Mouse (Mus musculus) hindbrain, postnatal 0 days (tissue): ENCODE data around the gene Tjp2. TPM values are rescaled to one million over a fixed set of nuclear protein-coding genes. Genes with fewer than 3 reads are reported as not detected.

Experiments used
- ATAC-seq: fragments of 200-750 bp; cut with Nextera tagmentation; 2 replicates; pipeline ENCODE4 v1.8.0; 2017; ENCODE audit warnings: mild to moderate bottlenecking, moderate TSS enrichment, moderate library complexity
- DNase-seq: peaks from one replicate; pipeline ENCODE4 v3.0.0-alpha.2; 2015; ENCODE audit warnings: low spot score
- H3K27ac ChIP-seq: fragments of 300-500 bp; sonication (generic); 2 replicates; pipeline ENCODE4 v1.5.1; 2014; ENCODE audit warnings: mild to moderate bottlenecking
- H3K27me3 ChIP-seq: fragments of 300-500 bp; sonication (generic); 2 replicates; pipeline ENCODE4 v1.6.1; 2014; ENCODE audit warnings: low read length, mixed read lengths; ENCODE audit not compliant: insufficient read depth
- H3K36me3 ChIP-seq: fragments of 300-500 bp; sonication (generic); 2 replicates; pipeline ENCODE4 v1.6.1; 2014; ENCODE audit warnings: low read length, mixed read lengths; ENCODE audit not compliant: insufficient read depth
- H3K4me1 ChIP-seq: fragments of 300-500 bp; sonication (generic); 2 replicates; pipeline ENCODE4 v1.6.1; 2014; ENCODE audit warnings: antibody characterized with exemption, low read length, mixed read lengths; ENCODE audit not compliant: insufficient read depth
- H3K4me2 ChIP-seq: fragments of 300-500 bp; sonication (generic); 2 replicates; pipeline ENCODE4 v1.6.1; 2014; ENCODE audit warnings: low read depth, mild to moderate bottlenecking, low read length, moderate library complexity, mixed read lengths
- H3K4me3 ChIP-seq: fragments of 300-500 bp; sonication (generic); 2 replicates; pipeline ENCODE4 v1.5.1; 2014; ENCODE audit warnings: low read length
- H3K9ac ChIP-seq: fragments of 300-500 bp; sonication (generic); replicated peaks from 2 replicates; pipeline ENCODE4 v1.6.1; 2014; ENCODE audit warnings: mild to moderate bottlenecking, low read length, moderate library complexity, mixed read lengths
- H3K9me3 ChIP-seq: fragments of 300-500 bp; sonication (generic); 2 replicates; pipeline ENCODE4 v1.6.1; 2016; ENCODE audit warnings: low read length, mixed read lengths
- CTCF ChIP-seq: IDR thresholded peaks from 2 replicates; pipeline ENCODE4 v1.5.1; 2016; ENCODE audit warnings: antibody characterized with exemption, control low read depth, low read depth
- WGBS: fragments of 180-500 bp; shearing (Covaris S2); extraction: QIAGEN DNeasy Blood & Tissue Kit; methylation state at CpG from one replicate; pipeline ENCODE4 v1.1.7; 2014; 5-methylcytosine and 5-hydroxymethylcytosine counted together
- polyA plus RNA-seq: library from polyadenylated mRNA; unstranded; fragments of >200 nt; fragmentation: Nextera tagmentation; extraction: Ambion mirVana; gene quantifications from 2 replicates; pipeline ENCODE4 v1.2.1, GENCODE M21; 2015
- total RNA-seq: library from RNA; depleted of rRNA; stranded (reverse); fragments of >200 nt; gene quantifications from 2 replicates; pipeline ENCODE4 v1.2.3, GENCODE M21; 2014; rRNA removed

Gene Tjp2
- total and polyA plus RNA-seq, 2 experiments from 2014 or later, result 13.9 to 15.8 TPM

DNA sequence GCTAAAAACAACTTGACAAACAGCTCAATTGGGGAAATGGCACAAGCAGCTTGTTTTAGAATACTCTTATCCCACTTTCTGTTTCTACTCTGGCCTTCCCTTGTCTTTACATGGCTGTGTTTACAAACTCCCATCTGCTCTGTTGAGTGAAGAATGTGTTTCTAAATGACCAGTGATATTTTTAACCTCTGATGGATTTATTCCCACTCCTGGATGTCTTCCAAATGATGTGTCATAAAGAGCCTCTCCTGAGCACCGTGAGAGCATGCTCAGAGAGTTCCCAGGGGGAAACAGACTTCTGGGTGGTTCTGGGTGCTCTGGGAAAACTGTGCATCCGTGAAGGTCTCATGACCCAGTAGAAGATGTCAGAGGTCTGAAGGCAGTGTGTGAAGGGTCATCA lies 169.9 kb downstream of the Tjp2 start:
- no peak for ATAC-seq

DNA sequence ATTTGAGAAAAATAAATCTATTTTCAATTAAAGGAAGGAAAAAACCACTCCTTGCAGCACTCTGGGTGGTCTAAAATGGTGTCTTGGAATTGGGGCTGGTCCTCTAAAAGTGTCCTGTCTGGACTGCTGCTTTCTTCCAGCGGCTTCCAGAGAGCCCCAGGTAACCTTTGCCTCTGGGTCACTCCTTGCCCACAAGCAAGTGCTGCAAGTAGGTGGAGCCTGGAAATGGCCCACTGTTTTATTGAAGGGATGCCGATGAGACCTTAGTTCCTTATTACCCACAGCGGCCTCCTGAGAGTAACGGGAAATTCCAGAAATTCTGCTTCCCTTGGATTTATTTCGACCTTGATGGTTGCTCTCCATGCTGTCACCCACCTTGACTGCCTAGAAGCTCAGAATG lies 170.6 kb downstream of the Tjp2 start:
- DNase-seq, result no peak
- H3K4me3 ChIP-seq, result no peak overlapping the region
- no peaks in the 10 kb centered on the region for H3K27me3 ChIP-seq
- no peak overlapping the region for H3K27ac ChIP-seq
- no peaks in the 10 kb centered on the region for H3K36me3 ChIP-seq
- H3K4me2 ChIP-seq, result no peak overlapping the region
- no peak for ATAC-seq
- no peaks in the 10 kb centered on the region for H3K9me3 ChIP-seq
- 86% methylated on average over 5 of the region's 5 CpGs for WGBS
- H3K9ac ChIP-seq, result no peak overlapping the region
- TF ChIP-seq CTCF, result no peak
- no peaks in the 10 kb centered on the region for H3K4me1 ChIP-seq

More for the DNA sequence above, 169.9 kb downstream of the Tjp2 start:
- no peak for DNase-seq
- Histone ChIP-seq H3K27ac (no peak overlapping the region), H3K9me3 (no peaks in the 10 kb centered on the region), H3K27me3 (no peaks in the 10 kb centered on the region), H3K9ac (no peak overlapping the region), H3K4me1 (no peaks in the 10 kb centered on the region), H3K36me3 (no peaks in the 10 kb centered on the region), H3K4me2 (no peak overlapping the region), H3K4me3 (no peak overlapping the region)
- WGBS, result 57% methylated on average over 2 of the region's 2 CpGs
- no peak for TF ChIP-seq CTCF

DNA sequence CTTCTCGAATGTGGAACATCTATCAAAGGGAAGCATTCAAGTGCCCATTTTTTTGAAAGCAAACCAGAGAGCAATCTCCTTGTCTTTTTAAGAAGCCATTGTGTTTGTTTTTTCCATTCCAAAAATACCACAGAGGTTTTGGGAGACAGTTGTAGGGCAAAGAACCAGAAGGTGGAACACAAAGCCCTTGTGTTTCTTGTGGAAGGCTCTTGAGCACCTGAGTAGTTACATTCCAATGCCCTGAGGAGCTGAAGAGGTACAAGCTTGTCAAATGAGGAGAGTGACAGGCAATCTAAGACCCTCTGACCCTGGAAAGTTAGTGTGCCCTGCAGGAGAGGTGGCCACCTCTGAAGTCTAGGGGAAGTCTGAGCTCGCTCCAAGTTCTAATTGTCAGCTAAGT lies 174.3 kb downstream of the Tjp2 start:
- H3K27me3 ChIP-seq, result no peaks in the 10 kb centered on the region
- no peak for DNase-seq
- no peak overlapping the region for H3K4me3 ChIP-seq
- H3K9ac ChIP-seq, result no peak overlapping the region
- H3K4me2 ChIP-seq, result no peak overlapping the region
- no peak overlapping the region for H3K27ac ChIP-seq
- H3K36me3 ChIP-seq, result no peaks in the 10 kb centered on the region
- H3K4me1 ChIP-seq, result no peaks in the 10 kb centered on the region
- no peak for ATAC-seq
- no peak for TF ChIP-seq CTCF
- WGBS, result 77% methylated on average over 2 of the region's 2 CpGs
- H3K9me3 ChIP-seq, result no peaks in the 10 kb centered on the region

DNA sequence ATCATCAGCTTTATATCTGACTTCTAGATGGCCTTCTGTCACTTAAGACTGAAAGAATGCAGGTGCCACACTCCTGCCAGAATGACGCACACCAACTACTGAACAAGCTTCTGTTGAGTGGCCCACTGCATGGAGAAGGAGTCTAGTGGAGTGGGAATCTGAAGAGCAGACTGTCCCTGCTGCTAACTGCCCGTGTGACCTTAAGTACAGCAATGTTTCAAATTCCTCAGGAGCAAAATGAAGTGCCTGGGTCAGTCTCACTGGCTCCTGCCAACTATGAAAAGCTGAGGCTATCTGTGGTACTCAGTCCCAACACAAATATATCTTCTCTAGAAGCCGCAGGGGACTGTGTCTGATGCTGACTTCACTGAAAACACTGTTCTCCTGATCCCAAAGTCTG lies 175.5 kb downstream of the Tjp2 start:
- Histone ChIP-seq H3K9ac (no peak overlapping the region), H3K9me3 (no peaks in the 10 kb centered on the region), H3K36me3 (no peaks in the 10 kb centered on the region), H3K4me3 (no peak overlapping the region), H3K27ac (no peak overlapping the region), H3K27me3 (no peaks in the 10 kb centered on the region), H3K4me2 (no peak overlapping the region), H3K4me1 (no peaks in the 10 kb centered on the region)
- no peak for ATAC-seq
- no peak for TF ChIP-seq CTCF
- DNase-seq, result no peak
- WGBS, result 88% methylated on average over 3 of the region's 3 CpGs

DNA sequence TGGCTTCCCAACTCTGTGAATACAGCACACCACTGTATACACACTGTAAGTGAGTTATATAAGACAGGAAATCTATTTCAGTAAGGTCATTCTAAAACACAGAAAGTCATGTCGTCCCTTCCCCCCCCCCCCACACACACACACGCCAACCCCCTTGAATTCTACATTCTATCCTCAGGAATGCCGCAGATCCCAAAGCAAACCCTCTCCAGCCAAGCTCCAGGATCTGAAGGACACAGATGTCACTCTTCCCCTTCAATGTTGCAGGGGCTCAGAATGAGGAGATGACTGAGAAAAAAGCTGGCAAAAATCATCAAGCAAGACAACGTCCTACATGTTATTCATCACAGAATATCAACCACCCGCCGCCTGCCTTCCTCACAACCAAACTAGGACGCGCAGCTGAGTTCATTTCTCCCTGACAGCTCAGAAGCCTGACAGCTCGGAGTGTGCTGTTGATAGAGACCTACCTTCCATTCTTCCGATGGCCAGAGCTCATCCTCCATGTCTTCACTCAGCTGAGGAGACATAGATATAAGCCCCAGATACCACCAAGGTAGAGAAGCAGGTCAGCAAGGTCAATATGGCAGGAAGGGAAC lies 178.3 kb downstream of the Tjp2 start:
- no peaks in the 10 kb centered on the region for H3K27me3 ChIP-seq
- no peak overlapping the region for H3K4me3 ChIP-seq
- no peak overlapping the region for H3K9ac ChIP-seq
- DNase-seq, result no peak
- H3K9me3 ChIP-seq, result no peaks in the 10 kb centered on the region
- ATAC-seq, result no peak
- no peak overlapping the region for H3K27ac ChIP-seq
- no peaks in the 10 kb centered on the region for H3K4me1 ChIP-seq
- no peak overlapping the region for H3K4me2 ChIP-seq
- TF ChIP-seq CTCF, result no peak
- WGBS, result 89% methylated on average over 10 of the region's 10 CpGs
- H3K36me3 ChIP-seq, result no peaks in the 10 kb centered on the region

Other genes starting within 250 kb of the Tjp2 start
- gene Fam189a2, start 194.0 kb downstream of the Tjp2 start, total RNA-seq, result 12.8 and 16.9 TPM in 2 replicates
- 2.7 and 2.9 TPM in 2 replicates for gene Fam189a2, start 194.0 kb downstream of the Tjp2 start, polyA plus RNA-seq
- 28.5 and 30.4 TPM in 2 replicates for gene Fxn, start 55.6 kb upstream of the Tjp2 start, total RNA-seq
- 43.8 and 47.7 TPM in 2 replicates for gene Fxn, start 55.6 kb upstream of the Tjp2 start, polyA plus RNA-seq